Mouse (Mus musculus) yolk sac, embryonic 10.5 days (tissue): ENCODE measurements around the gene Vps36.
A peak's percentile ranks its signal among the peaks of the same experiment; 100 is the strongest.

Experiments
- DNase-seq: peaks from one replicate; pipeline ENCODE4 v3.0.0-alpha.2; 2017; ENCODE audit warnings: low spot score

Gene Vps36

DNA sequence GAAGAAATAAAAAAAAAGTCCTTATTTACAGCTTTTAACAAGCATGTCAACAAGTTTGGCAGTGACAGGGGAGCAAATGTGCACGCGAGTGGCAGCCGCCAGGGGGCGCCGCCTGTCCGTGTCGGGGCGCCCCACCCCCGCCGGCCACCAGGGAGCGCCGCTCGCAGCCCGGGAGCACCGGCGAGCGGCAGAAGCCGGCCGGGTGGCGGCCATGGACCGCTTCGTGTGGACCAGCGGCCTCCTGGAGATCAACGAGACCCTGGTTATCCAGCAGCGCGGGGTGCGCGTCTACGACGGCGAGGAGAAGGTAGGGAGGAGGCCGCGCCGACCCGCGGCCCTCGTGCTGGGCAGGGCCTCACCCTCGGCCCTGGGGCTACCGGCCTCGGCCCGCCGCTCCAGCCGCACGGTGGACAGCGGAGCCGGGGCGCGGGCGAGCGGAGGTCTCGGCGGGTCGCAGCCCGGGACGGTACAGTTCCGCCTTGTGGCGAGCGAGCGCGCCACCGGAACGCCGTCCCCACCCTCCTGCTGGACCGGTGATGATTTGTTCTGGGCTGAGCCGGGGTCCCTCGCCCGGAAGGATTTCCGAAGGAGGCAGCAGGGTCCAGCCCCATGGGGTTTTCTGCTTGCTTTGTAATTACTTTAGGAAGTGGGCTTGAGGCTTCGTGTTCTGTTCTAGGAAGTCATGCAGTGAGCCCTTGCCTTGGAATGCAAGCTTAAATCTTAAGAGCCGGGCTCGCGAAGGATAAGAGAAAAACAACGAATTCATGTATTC is at the start of gene Vps36:
Gene Vps36 (plus strand): TSS at position 150 of the 772 bp plus-strand sequence.
- DNase-seq, result peak; percentile 89

DNA sequence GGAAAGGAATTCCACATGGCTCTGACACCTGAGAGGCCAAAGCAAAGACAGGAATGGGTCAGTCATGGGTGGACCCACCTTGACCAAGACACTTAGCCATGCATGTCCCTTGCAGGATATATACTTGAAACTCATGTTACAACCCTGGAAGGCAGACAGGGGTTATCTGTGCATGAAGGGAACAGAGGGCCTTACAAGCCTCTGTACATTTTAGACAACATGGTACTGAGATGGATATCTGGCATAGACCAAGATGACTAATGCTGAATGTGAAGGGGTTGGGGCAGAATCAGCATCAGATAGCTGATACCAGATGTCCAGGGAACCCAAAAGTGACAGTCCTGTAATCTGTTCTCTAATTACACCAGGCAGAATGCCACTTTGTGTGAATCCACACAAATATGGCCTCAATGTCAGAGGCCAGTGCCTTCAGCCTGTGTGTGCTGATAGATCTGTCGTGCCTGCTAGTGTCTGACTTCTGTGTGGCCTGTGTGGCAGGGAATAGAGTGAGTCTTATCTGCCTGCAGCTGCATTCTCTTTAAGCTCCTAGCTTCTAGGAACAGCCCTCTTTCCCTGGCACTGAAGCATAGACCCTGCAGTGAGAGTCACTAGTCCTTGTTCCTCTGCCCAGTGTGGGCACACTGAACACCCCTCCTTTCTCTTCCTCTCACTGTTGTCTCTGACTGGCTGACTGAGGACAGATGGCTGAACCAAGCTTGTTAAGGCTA is 48.7 kb upstream of the Vps36 start:
- no peak for DNase-seq

DNA sequence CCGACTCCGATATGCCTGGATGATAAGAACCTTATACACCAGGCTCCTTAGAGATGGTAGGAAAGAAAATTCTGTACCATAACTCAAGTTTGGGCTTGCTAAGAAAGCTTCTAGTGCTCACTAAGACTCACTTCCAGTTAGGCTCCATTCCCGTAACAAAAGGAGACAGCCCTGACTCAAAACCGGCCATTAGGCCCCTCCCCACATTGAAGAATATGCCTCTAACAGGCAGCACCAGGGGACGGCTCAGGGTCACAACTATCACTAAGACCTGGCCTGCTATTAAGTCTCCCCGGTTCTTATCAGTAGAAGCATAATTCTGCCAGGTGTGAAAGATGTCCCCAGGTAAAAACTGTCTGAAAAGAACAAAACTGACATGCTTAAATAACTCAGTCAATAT is 46.8 kb upstream of the Vps36 start:
- no peak for DNase-seq

DNA sequence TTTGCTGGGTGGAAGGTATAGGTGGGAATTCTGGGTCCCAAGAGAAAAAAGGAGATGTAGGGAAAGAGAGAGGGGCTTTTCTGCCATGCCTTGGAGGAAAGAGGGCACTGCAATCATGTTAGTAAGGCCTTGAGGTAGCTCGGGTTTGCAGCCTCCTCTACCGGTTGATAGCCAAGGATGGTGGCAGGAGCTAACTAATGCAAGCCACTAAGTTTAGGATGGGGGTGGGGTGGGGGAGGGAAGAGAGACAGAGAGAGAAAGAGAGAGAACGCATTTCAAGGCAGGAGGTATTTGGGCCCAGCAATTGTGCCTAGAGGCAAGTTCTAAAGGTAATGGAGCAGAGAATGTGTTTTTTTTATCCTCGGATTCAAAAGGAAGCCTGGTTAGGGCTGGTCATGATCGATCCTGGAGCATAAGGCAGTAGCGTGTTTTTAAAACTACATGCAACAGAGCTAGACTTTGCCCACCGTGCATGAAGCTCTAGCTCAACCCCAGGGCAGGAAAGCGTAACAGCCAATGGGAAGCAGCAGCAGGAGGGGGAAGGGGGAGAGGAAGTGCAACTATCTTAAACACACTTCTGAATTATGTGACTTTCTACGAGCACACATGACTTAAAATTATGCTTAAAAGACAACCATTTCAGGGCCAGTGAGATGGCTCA is 44.8 kb upstream of the Vps36 start:
- no peak for DNase-seq

DNA sequence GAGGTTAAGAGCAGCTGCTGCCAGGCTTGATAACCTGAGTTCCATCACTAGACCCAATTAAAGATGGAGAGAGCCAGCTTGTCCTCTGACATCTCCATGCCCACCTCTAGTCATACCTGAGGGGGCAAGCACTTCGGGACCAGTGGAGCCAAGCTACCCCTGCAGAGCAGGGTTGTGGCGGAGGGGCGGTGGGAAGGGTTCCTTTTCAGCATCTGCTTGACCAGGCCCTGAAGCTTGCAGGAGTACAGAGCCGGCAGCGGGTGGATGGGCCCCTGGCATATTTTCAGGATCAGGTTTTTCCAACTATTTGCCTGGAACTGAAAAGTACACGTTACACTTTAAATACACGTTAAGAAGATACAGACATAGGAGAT is 44.3 kb upstream of the Vps36 start:
- DNase-seq, result no peak

DNA sequence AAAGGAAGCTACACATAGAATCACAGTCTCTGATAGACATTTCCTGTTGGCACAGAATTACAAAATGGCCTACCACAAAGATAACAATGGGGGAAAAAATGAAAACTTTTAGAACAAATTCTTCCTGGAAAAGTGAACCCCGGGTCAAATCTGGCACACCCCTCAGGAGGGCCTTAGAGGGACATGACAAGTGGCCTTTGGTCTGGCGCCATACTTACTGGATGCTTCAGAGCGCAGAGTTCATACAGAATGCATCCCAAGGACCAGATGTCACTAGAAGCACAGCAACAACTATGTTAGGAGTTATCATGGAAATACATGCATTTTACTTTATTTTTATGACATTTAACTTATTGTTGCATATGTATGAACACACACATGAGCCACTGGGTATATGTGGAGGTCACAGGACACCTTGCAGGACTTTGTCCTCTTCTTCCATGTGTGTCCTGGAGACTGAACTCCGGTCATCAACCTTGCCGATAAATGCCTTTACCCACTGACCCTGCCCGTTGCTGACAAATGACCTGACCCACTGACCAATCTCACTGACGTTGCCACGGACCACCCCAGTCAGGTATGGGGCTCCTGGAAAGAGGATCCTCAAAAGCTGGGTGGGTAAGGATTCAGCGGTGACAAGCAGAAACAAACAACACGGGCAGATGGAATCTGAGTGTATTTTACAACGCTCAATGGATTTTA is 42.8 kb upstream of the Vps36 start:
- DNase-seq, result no peak

DNA sequence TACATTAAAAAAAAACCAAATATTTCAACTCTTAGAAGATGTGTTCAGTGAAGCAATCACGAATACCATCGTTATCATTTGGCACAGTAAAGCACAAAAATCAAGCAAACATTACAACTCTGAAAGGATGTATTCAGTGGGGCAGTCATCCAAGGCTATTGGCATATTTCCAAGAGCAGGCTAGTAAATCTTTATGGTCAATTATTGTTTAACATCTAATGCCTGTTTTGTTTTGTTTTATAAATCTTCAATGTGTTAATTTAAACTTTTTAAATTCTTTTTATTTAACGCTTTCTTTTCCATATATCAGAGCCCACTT is 42.3 kb upstream of the Vps36 start:
- no peak for DNase-seq

DNA sequence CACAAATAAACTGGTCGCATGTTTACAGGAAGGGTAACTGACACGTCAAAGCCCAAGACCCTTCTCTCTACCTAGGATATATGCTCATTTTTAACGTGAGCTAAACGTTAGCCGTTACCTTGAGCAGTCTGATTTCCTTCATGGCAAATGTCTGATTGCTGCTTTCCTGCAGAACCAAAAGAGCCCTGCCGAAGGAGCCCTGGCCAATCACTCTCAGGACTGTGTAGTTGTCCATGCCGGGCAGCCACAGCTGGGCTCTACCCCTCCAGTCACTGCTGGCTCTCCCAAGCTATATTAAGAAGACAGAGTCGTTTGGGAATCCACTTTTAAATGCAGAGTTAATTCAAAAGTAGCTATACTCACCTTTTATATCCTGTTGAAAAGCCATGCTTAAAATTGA is 30.4 kb upstream of the Vps36 start:
- DNase-seq, result no peak

DNA sequence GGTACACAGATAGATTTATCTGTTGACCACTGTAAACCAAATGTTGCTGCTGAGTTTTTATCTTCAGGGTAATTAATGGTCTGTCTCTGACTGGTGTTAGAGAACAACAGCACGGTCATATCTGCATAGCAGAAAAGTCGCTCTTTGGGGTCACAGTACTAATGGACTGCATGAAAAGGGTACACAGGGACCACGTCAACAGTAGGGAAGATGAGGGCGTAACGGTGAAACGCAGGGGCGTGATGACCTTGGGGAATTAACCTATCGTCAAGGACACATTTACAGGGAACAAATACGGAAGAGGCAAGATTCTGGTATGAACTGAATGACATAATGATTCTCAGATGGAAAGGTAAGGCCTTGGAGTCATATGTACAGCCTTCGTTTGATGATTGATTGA is 28.2 kb upstream of the Vps36 start:
- no peak for DNase-seq

DNA sequence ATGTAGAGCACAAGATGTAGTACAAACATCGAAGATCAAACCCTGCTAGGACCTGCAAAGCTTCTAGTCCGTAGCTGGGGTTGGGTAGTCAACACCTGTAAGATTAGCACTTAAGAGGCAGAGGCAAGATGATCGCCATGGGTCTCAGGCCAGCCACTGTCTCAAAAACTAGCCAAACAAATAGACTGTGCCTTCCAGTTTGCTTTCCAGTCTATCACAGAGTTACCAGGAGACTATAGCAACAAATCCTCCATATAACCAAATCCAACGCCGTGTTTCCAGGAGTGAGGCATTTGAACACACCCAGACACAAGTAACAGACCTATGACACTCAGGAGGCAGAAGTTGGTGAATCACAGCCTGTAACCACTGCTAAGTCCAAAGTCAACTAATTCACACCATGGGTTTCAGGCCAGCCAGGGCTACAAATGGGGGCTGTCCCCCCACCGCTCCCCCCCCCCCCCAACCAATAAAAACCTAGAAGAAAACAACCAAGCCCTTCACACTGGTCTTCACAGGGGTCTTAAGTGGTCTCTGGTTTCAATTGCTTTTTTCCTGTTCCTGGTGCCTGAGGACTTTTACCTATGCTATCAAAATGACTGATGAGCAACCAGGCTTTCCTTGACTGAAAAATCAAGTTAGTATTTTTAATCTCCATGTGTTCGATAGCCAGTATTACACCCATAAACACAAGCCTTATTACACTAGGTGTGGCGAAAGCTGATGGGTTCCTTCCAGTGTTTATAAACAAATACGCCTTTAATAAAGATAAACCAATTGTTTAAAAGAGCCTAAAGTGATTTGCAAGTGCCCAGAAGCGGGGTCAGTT is 27.1 kb upstream of the Vps36 start:
- DNase-seq, result no peak

DNA sequence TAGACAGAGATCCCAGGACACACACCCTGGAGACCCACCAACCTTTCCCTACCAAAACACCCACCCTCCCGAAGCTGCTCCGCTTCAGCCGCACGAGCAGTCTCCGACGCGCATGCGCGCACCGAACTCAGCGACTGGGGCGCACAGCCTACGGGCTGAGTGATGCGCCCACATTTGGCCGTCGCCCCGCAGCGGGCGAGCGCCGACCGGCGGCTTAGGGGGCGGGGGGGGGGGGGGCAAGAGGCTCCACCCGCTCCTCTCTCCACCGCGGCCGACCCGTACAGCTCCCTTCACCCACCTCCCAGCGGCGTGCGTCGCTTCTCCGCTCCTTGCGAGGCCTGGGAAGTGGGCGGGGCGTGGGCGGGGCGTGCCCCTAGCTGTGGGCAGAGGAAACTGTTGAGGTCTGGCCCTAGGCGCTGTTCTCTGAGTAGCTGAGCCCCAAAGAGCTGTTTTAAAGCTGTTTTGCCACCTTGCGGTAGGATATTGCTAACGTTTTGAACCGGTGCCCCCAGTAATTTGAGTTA is 26.5 kb upstream of the Vps36 start, which contains the start of gene Nek3:
Gene Nek3 (minus strand): TSS at position 356 of the 524 bp plus-strand sequence.
- DNase-seq, result peak; percentile 94

DNA sequence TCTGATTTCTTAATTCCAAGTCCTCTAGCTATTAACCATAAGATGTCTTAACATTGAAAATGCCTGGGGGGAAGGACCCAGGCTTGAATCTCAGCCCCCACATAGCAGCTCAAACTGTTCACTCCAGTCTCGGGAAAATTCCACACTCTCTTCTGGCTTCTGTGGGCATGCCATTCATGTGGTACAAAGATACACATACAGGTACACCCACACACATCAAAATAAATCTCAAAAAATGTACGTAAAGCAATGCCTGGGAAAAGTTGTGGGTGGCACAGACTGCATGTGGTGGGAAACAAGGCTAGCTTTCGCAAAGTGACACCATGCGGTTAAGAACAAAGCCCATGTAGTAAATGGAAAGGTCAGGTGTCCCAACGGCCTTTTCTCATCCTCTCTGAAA is 23.4 kb upstream of the Vps36 start:
- no peak for DNase-seq

DNA sequence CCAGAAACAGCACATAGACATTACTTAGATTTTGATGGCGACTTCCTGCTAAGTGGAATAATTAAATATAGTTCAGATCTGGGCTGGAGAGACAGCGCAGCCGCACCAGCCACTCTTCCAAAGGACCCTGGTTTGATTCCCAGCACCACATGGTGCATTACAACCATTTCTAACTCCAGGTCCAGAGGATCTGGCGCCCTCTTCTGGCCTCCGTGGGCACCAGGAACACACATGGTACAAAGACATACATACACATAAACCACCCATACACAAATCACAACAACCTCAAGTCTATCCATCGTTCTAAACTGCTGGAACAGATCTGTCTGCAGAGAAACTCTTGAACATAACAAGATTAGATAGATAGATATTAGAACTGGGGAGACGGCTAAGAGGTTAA is 16.6 kb upstream of the Vps36 start:
- DNase-seq, result no peak

DNA sequence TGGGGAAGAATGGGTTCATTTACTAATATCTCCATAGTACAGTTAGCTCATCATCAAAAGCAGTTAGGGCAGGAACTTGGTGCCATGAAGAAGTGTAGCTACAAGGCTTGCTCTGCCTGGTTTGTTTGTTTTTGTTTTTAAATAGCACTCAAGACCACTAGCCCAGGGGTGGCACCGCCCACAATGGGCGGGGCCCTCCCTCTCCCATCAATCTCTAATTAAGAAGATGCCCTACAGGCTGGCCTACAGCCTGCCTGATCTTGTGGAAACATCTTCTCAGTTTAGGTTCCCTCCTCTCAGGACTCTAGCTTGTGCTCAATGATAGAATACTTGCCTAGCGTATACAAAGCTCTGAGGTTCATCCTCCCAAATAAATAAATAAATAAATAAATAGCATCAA is 7.7 kb upstream of the Vps36 start:
- DNase-seq, result peak; percentile 29

DNA sequence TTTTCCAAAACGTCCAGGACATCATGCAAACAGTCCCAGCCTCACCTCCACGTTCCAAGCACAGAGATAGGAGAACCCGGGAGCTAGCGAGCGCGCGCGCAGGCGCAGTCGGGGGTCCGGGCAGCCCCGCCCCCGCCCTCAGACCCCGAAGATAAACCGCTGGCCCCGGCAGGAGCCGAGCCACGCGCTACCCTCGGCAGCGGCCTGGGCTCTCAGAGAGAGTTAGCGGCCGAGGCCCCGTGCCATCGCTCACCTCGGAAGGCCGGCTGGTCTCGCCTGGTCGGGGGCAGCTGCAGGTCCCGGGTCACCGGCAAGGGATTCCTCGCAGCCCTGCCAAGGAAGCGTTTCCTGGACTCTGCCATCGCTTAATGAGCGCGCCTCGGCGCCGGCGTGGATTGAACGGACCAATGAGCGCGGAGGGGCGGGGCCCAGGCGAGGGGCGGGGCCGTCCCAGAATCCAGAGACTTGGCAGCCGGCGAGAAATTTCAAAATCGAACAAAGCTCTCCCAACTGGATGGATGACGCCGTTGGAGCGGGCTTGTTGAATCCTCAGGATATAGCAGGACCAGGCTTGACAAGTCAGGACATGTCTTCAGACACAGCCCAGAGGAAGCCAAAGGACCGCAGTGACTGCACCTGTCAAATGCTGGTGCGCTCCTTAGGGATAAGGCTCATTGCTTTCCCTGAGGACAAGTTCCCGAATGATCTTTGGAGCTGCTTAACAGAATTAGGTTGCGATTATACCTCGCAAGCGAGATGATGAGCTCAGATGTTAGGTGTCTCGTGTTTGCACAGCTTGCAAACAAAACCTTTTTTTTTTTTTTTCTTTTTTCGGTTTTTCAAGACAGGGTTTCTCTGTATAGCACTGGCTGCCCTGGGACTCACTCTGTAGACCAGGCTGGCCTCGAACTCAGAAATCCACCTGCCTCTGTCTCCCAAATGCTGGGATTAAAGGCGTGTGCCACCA is 6.9 kb upstream of the Vps36 start, which contains the start of gene Ckap2:
Gene Ckap2 (minus strand): TSS at position 389 of the 967 bp plus-strand sequence.
- DNase-seq, result peak; percentile 96

DNA sequence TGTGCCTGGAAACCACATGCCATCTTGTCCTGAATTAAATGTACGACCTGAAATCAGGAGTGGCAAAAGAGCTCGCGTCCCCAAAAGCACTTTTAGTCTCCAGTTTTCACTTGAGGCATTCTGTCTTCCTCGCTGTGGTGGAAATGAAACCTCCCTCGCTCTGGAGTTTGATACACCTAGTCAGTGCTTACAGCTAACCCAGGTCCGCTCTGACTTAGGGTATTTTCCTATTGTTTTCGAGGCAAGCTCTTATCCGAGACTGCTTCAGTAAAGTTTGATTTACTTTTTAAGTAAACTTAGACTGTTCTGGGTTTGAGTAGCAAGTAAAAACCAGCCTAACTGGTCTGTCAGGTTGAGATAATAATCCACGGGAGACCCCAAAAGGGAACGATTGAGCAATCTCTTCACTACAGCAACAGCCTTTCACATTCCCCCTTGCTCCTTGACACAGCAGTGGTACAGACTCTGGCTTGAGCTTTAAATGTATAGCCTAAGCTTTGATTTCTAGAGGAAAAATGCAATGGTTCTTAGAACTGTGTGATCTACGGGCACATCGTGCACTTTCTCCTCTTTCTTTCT is 912 bp downstream of the Vps36 start:
- no peak for DNase-seq

DNA sequence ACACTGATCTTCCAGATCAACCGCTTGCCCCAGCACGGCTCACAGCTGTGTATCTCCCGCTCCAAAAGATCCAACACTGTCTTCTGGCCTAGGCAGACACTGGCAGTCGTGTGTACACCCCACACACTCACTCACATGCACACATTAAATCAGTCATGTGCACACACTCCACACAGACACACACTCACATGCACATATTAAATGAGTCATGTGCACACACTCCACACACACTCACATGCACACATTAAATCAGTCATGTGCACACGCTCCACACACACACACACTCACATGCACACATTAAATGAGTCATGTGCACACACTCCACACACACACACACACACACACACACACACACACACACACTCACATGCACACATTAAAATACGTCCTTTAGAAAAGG is 5.3 kb downstream of the Vps36 start:
- no peak for DNase-seq

DNA sequence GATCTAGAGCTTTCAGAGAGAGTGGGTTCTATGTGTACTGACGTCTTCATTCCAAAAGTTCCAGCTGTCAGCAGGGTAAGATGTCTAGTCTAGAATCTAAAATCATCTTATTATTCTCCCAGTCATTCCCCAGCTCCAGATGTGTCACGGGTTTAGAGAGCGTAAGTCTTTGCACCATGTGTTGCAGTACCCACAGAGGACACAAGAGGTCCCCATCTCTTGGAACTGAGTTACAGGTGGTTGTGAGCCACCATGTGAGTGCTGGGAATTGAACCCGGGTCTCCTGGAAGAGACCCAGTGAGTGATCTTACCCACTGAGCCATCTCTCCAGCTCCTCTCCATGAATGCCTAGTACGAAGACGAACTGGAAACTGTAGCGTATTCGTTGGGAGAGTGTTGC is 6.9 kb downstream of the Vps36 start:
- DNase-seq, result no peak

DNA sequence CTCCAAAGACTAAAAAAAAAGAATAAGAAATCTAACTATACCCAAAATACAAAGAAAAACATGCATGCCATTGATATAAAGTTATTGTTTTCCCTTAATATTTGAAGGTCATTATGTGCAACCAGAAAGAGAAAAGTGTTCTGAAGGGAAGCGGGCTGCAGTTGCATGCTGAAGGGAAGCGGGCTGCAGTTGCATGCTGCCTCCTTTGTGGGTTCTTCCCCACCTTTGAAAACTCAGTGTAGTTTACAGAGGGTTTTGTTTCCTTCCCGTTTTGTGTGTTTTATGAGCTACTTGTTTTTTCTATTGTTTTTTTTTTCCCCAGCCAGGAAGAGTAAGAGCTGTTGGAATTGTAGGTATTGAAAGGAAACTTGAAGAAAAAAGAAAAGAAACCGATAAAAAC is 14.9 kb downstream of the Vps36 start:
- DNase-seq, result no peak

DNA sequence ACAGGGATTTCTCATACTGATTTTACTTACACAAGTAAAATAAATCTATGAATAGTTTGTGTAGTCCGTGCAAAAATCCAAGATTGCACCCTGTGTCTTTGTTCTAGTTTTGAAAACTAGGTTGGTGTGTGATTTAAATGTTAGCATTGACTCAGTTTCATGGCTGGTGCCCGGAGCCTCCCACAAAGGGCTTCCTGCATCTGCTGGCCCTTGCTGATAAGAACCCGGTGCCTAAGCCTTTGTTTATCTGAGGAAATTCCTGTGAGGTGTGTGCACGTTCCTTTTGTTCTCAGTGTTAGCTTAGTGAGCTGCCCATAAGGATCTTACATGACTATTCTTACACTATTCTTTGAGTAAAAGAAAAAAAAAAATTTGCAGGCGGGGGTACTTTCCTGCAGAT is 16.4 kb downstream of the Vps36 start:
- DNase-seq, result peak; percentile 34
